Mouse (Mus musculus) heart, postnatal 0 days (tissue): ENCODE measurements at regions not wholly inside any gene's neighbourhood (a gene's known extent, or its start where the extent isn't known, plus 50 kb on each side); places are given as distances from the start of the nearest gene placed in this dataset.

Experiments used
- ATAC-seq: fragments of 200-750 bp; cut with Nextera tagmentation; 2 replicates; pipeline ENCODE4 v1.8.0; 2017; ENCODE audit warnings: low read depth, moderate number of reproducible peaks, moderate library complexity; ENCODE audit not compliant: insufficient read depth
- DNase-seq: peaks from one replicate; pipeline ENCODE4 v3.0.0-alpha.2; 2016; ENCODE audit warnings: low spot score
- H3K27ac ChIP-seq: fragments of 300-500 bp; sonication (generic); 2 replicates; pipeline ENCODE4 v1.5.1; 2014; ENCODE audit warnings: low read depth, mild to moderate bottlenecking
- H3K27me3 ChIP-seq: fragments of 300-500 bp; sonication (generic); 2 replicates; pipeline ENCODE4 v1.6.1; 2014; ENCODE audit warnings: low read length, mixed read lengths; ENCODE audit not compliant: control insufficient read depth, insufficient read depth
- H3K36me3 ChIP-seq: fragments of 300-500 bp; sonication (generic); replicated peaks from 2 replicates; pipeline ENCODE4 v1.6.1; 2014; ENCODE audit warnings: low read length, mixed read lengths; ENCODE audit not compliant: control insufficient read depth, insufficient read depth
- H3K4me1 ChIP-seq: fragments of 300-500 bp; sonication (generic); 2 replicates; pipeline ENCODE4 v1.6.1; 2014; ENCODE audit warnings: antibody characterized with exemption; ENCODE audit not compliant: control insufficient read depth, insufficient read depth
- H3K4me2 ChIP-seq: fragments of 300-500 bp; sonication (generic); 2 replicates; pipeline ENCODE4 v1.6.1; 2014; ENCODE audit warnings: low read depth, mild to moderate bottlenecking, low read length, moderate library complexity
- H3K4me3 ChIP-seq: fragments of 300-500 bp; sonication (generic); 2 replicates; pipeline ENCODE4 v1.5.1; 2014; ENCODE audit warnings: low read depth, low read length
- H3K9ac ChIP-seq: fragments of 300-500 bp; sonication (generic); replicated peaks from 2 replicates; pipeline ENCODE4 v1.6.1; 2014; ENCODE audit warnings: low read depth, low read length, mixed read lengths
- H3K9me3 ChIP-seq: fragments of 300-500 bp; sonication (generic); replicated peaks from 2 replicates; pipeline ENCODE4 v1.6.1; 2016; ENCODE audit warnings: low read length; ENCODE audit not compliant: control insufficient read depth
- CTCF ChIP-seq: IDR thresholded peaks from 2 replicates; pipeline ENCODE4 v1.5.1; 2016; ENCODE audit warnings: antibody characterized with exemption, control low read depth, low read depth
- EP300 ChIP-seq: IDR thresholded peaks from 2 replicates; pipeline ENCODE4 v1.6.1; 2016; ENCODE audit warnings: antibody characterized with exemption, low read depth
- WGBS: fragments of 180-500 bp; shearing (Covaris S2); extraction: QIAGEN DNeasy Blood & Tissue Kit; methylation state at CpG from one replicate; pipeline ENCODE4 v1.1.7; 2014; 5-methylcytosine and 5-hydroxymethylcytosine counted together

GRCm38 (mm10) chr2:171858894-171859293, 184.4 kb downstream of the Cbln4 start:
- WGBS, result 66% methylated on average over 5 of the region's 5 CpGs
- H3K27me3 ChIP-seq, result no peaks in the 10 kb centered on the region

GRCm38 (mm10) chr2:171856491-171856890, 186.8 kb downstream of the Cbln4 start:
- 43% methylated on average over 8 of the region's 8 CpGs for WGBS

More at GRCm38 (mm10) chr2:171858894-171859293, 184.4 kb downstream of the Cbln4 start:
- no peak for DNase-seq
- Histone ChIP-seq H3K9ac (no peak overlapping the region), H3K4me2 (no peak overlapping the region), H3K27ac (no peak overlapping the region), H3K9me3 (no peaks in the 10 kb centered on the region), H3K4me3 (no peak overlapping the region), H3K4me1 (no peaks in the 10 kb centered on the region), H3K36me3 (no peaks in the 10 kb centered on the region)
- ATAC-seq, result no peak
- TF ChIP-seq CTCF (no peak), EP300 (no peak)

GRCm38 (mm10) chr2:171846826-171847492, 196.3 kb downstream of the Cbln4 start:
- Histone ChIP-seq H3K4me1 (no peaks in the 10 kb centered on the region), H3K36me3 (no peaks in the 10 kb centered on the region), H3K27me3 (no peaks in the 10 kb centered on the region), H3K4me2 (no peak overlapping the region), H3K9ac (no peak overlapping the region), H3K9me3 (no peaks in the 10 kb centered on the region; the same call in 1 of the 2 replicates), H3K27ac (no peak overlapping the region), H3K4me3 (no peak overlapping the region)
- 23% methylated on average over 4 of the region's 4 CpGs for WGBS
- TF ChIP-seq EP300 (no peak), CTCF (no peak)
- no peak for ATAC-seq
- DNase-seq, result no peak

More at GRCm38 (mm10) chr2:171856491-171856890, 186.8 kb downstream of the Cbln4 start:
- H3K4me3 ChIP-seq, result no peak overlapping the region
- no peaks in the 10 kb centered on the region for H3K9me3 ChIP-seq
- no peaks in the 10 kb centered on the region for H3K36me3 ChIP-seq
- H3K4me1 ChIP-seq, result no peaks in the 10 kb centered on the region
- no peak overlapping the region for H3K4me2 ChIP-seq
- no peaks in the 10 kb centered on the region for H3K27me3 ChIP-seq
- ATAC-seq (no peak), DNase-seq (no peak)
- TF ChIP-seq EP300, result no peak
- no peak for TF ChIP-seq CTCF
- H3K27ac ChIP-seq, result no peak overlapping the region
- H3K9ac ChIP-seq, result no peak overlapping the region

- no peak for TF ChIP-seq EP300
- TF ChIP-seq CTCF, result no peak
- Histone ChIP-seq H3K4me1 (no peaks in the 10 kb centered on the region), H3K36me3 (no peaks in the 10 kb centered on the region), H3K9ac (no peak overlapping the region), H3K9me3 (no peaks in the 10 kb centered on the region), H3K4me2 (no peak overlapping the region), H3K4me3 (no peak overlapping the region), H3K27me3 (no peaks in the 10 kb centered on the region), H3K27ac (no peak overlapping the region)
- DNase-seq (no peak), ATAC-seq (no peak)
- 69% methylated on average over 14 of the region's 14 CpGs for WGBS
These were observed 203.1 kb downstream of the Cbln4 start for GRCm38 (mm10) chr2:171840058-171840713.

GRCm38 (mm10) chr2:171822156-171822555, 221.1 kb downstream of the Cbln4 start:
- H3K4me1 ChIP-seq, result no peaks in the 10 kb centered on the region
- no peak overlapping the region for H3K9ac ChIP-seq
- H3K4me3 ChIP-seq, result no peak overlapping the region
- ATAC-seq, result no peak
- no peaks in the 10 kb centered on the region for H3K9me3 ChIP-seq
- WGBS, result 76% methylated on average over 6 of the region's 6 CpGs
- H3K27ac ChIP-seq, result no peak overlapping the region
- no peak for TF ChIP-seq EP300
- TF ChIP-seq CTCF, result no peak
- no peaks in the 10 kb centered on the region for H3K27me3 ChIP-seq
- H3K36me3 ChIP-seq, result no peaks in the 10 kb centered on the region
- DNase-seq, result no peak
- H3K4me2 ChIP-seq, result no peak overlapping the region

- H3K36me3 ChIP-seq, result no peaks in the 10 kb centered on the region
- no peak overlapping the region for H3K9ac ChIP-seq
- DNase-seq (no peak), ATAC-seq (no peak)
- no peak overlapping the region for H3K4me2 ChIP-seq
- H3K27me3 ChIP-seq, result no peaks in the 10 kb centered on the region
- H3K4me3 ChIP-seq, result no peak overlapping the region
- TF ChIP-seq EP300 (no peak), CTCF (no peak)
- H3K9me3 ChIP-seq, result no peaks in the 10 kb centered on the region
- no peak overlapping the region for H3K27ac ChIP-seq
- H3K4me1 ChIP-seq, result no peaks in the 10 kb centered on the region
- WGBS, result 41% methylated on average over 8 of the region's 8 CpGs
These were observed 224.8 kb downstream of the Cbln4 start for GRCm38 (mm10) chr2:171818504-171818903.
